Mouse (Mus musculus): ENCODE measurements around the gene Ptpn7.
"Not testable (repeated sequence)": the region's sequence is repeated elsewhere in the genome, so short reads cannot be mapped to it uniquely, and the experiment has no call there.

Gene Ptpn7

DNA sequence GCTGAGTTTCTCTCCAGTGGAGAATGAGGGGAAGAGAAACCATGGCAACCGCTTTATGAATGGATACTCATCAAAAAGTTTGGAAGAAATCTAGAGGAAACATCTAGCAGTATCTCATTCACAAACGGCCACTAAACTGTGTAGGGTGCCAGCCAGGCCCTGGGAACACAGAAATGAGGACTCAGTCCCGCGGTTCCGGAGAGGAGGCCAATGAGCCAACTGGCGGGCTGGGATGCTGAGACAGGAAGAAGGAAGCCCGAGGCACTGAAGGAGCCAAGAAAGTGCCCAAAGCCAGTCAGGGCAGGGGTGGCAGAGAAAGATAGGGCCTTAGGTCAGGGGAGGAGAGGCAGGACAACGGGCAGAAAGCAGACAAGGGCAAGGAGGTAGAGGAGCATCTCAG lies 53.9 kb downstream of the Ptpn7 start:
- no peak for DNase-seq (ENCODE audit: low spot score)

DNA sequence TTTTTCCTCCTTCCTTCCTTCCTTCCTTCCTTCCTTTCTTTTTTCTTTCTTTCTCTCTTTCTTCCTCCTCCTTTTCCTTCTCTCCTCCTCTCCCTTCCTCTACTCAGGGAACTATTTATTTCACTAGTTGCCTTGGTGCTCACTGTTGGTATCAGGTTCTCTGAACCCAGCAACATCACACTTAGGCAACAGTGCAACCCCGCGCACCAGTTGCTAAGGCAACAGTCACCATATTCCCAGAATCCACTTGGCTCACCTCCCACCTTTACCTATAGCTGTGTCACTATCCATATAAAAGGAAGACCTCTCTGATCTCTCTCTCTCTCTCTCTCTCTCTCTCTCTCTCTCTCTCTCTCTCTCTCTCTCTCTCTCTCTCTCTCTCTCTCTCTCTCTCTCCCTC lies 54.5 kb downstream of the Ptpn7 start:
- DNase-seq (ENCODE audit: low spot score), result not testable (repeated sequence)

DNA sequence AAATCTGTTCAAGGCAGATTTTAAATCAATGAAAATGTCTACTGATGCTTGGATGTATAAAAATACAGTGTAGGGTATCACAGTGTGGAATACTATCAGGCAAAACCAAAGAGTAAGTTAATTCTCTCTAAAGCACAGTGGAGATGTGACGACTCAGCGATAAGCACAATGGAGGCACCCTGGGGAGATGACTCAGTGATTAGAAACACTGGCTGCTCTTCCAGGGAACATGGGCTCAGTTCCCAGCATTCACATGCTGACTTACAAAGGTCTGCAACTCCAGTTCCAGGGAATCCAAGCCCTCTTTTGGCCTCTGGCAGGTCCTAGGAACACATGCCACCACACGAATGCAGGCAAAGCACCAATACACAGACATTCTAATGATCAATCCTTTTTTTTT lies 55.7 kb downstream of the Ptpn7 start:
- DNase-seq (ENCODE audit: low spot score), result no peak

DNA sequence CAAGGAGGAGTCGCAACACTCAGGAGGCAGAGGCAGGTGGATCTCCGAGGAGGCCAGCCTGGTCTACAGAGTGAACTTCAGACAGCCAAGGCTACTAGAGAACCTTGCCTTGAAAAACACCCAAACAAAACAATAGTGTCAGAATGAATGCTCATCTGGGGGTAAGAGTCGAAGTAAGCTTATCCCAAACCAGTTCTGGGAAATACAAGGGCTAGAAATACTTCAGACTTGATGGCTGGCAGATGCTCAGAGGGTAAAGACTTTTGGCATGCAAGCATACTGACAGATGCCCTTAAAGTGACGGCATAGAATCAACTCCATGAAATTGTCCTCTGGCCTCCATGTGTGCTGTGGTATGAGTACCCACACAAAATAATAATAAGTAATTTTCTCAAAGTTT lies 56.7 kb downstream of the Ptpn7 start:
- DNase-seq (ENCODE audit: low spot score), result no peak

DNA sequence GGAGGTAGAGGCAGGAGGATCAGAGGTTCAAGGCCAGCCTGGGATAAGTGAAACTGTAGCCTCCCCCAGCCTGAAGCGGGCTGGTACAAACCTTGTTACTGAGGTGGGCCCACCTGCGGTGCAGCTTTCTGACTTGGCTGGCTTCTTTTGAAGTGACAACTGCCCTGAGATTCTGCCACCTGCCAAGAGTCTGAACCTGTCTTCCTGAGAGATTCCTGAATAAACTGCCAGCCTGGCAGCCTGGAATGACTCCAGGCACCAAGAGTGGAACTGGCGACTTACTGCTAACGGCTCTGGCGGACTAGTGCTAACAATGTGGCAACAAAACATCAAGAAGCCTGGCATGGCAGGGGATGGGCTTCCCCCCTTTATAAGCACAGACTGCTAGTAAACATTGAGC lies 61.8 kb downstream of the Ptpn7 start:
- DNase-seq (ENCODE audit: low spot score), result not testable (repeated sequence)

Measured in yolk sac, embryonic 10.5 days (tissue).